ENCODE assay signal across 8 mouse cellular contexts in the genomic region with DNA sequence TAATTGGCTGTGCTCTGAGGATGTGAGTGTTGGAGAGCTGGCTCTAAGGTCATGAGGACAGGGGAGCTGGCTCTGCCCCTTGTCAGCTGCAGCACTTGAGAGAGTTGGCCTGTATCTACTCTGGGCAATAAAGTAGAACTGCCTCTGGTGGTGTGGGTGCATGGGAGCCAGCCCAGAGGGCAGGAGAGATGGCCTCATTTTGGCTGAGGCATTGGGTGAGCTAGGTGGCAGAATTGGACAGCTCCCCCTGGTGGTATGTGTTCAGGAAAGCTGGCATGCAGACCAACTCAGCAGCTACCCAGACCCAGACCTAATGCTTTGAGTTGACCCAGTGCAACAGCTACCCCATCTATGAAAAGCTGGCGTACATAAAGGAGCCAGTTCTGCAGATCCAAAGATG.
A peak's percentile ranks its signal among the peaks of the same experiment; 100 is the strongest.
DNase-seq lines count a peak whose midpoint lies in the region; ATAC-seq and TF ChIP-seq lines count a peak whose summit lies in the region.

No protein-coding gene starts in this region.

- no peaks in the 10 kb centered on the region for H3K27me3 ChIP-seq in G1E (ENCODE audit: insufficient read depth, low read length)
- H3K27me3 ChIP-seq in cerebellum, adult 2 months (ENCODE audit: control insufficient read depth, insufficient read depth, low read length), result no peaks in the 10 kb centered on the region

- no peak overlapping the region for H3K4me3 ChIP-seq in left cerebral cortex, adult 2 months
- no peak overlapping the region for H3K4me3 ChIP-seq in G1E (ENCODE audit: low read depth, low read length)
- no peak overlapping the region for H3K4me3 ChIP-seq in cerebellum, adult 2 months (replicated peaks; ENCODE audit: insufficient read depth, low read depth, low read length)

- H3K27ac ChIP-seq in left cerebral cortex, adult 2 months, result no peak overlapping the region
- no peak overlapping the region for H3K27ac ChIP-seq in cerebellum, adult 2 months (ENCODE audit: insufficient read depth, low read length)

- no peaks in the 10 kb centered on the region for H3K9me3 ChIP-seq in G1E (replicated peaks)

- intact Hi-C loops in left cerebral cortex, adult 2 months (cut with DNase I), result no loop called here
- intact Hi-C loops in left cerebral cortex, postnatal 36 days (cut with DNase I), result no loop called here

- no peaks in the 10 kb centered on the region for H3K4me1 ChIP-seq in G1E (ENCODE audit: insufficient read depth, low read depth, low read length)
- H3K4me1 ChIP-seq in cerebellum, adult 2 months (ENCODE audit: control insufficient read depth, insufficient read depth, low read length), result no peaks in the 10 kb centered on the region

- TF ChIP-seq CTCF in left cerebral cortex, adult 2 months (IDR thresholded peaks at IDR 0.05), result peak; percentile 39
- peak; percentile 40; the same call in 1 of the 2 replicates for TF ChIP-seq CTCF in G1E (IDR thresholded peaks at IDR 0.05; ENCODE audit: low read depth, low read length)
- no peak for TF ChIP-seq CTCF in cerebellum, adult 2 months (IDR thresholded peaks at IDR 0.05; ENCODE audit: borderline replicate concordance, insufficient read depth, low read depth, low read length)

- peak in 1 of 2 experiments; percentile 10 for DNase-seq in left cerebral cortex, adult 2 months (ENCODE audit: extremely low spot score in 1 of 2, low spot score in 2 of 2)
- DNase-seq in left cerebral cortex, postnatal 36 days (ENCODE audit: low spot score in 2 of 2), result no peak
- peak; percentile 17 for DNase-seq in G1E (ENCODE audit: low spot score)
- DNase-seq in adrenal gland, adult 8-10 months, result peak; percentile 1
- peak; percentile 8 to 27 for DNase-seq in heart, adult 9 months (ENCODE audit: low spot score in 2 of 2)
- peak; percentile 36 for DNase-seq in retina, postnatal 1 day
- DNase-seq in cerebellum, adult 2 months, result no peak
- no peak for DNase-seq in right cerebral cortex, postnatal 25 days

- TF ChIP-seq POLR2A in cerebellum, adult 2 months (IDR thresholded peaks at IDR 0.05; ENCODE audit: borderline replicate concordance, insufficient read depth, low read length), result no peak

- no peaks in the 10 kb centered on the region for H3K36me3 ChIP-seq in G1E (replicated peaks)

- peak; percentile 57; the same call in 1 of the 2 replicates for ATAC-seq in G1E (ENCODE audit: extremely low read depth, insufficient number of reproducible peaks, low FRiP score, poor library complexity, severe bottlenecking)

- WGBS in cerebellum, adult 2 months, result 80% methylated on average over 1 of the region's 1 CpGs

Comparison
In these comparisons a context has a peak if more than half of its experiments do, and no peak if none do; other contexts are left out.
1. DNase-seq: peak in G1E (single experiment), adrenal gland, adult 8-10 months (single experiment), heart, adult 9 months (2 of 2) and retina, postnatal 1 day (single experiment); none in left cerebral cortex, postnatal 36 days (0 of 2), cerebellum, adult 2 months (0 of 2) and right cerebral cortex, postnatal 25 days (single experiment).